Mouse (Mus musculus) CD4-positive, CD25-positive, alpha-beta regulatory T cell, adult 4 months (primary cell): Measurements from ENCODE around the gene Irak3. TPM values are rescaled to one million over a fixed set of nuclear protein-coding genes. Genes with fewer than 3 reads are reported as not detected.
A peak's percentile ranks its signal among the peaks of the same experiment; 100 is the strongest.
"Not testable (repeated sequence)": the region's sequence is repeated elsewhere in the genome, so short reads cannot be mapped to it uniquely, and the experiment has no call there.

ENCODE experiments used
- ATAC-seq: one replicate; pipeline ENCODE4 v1.8.0; 2017
- polyA plus RNA-seq, 2 experiments: library from polyadenylated mRNA; unstranded; fragments of 100-300 nt; shearing (Covaris generic); gene quantifications; one replicate each; pipeline ENCODE4 v1.2.1; 2017

The Irak3 gene
- polyA plus RNA-seq = 1 to 10 TPM; 3.9 to 4.5 TPM

DNA sequence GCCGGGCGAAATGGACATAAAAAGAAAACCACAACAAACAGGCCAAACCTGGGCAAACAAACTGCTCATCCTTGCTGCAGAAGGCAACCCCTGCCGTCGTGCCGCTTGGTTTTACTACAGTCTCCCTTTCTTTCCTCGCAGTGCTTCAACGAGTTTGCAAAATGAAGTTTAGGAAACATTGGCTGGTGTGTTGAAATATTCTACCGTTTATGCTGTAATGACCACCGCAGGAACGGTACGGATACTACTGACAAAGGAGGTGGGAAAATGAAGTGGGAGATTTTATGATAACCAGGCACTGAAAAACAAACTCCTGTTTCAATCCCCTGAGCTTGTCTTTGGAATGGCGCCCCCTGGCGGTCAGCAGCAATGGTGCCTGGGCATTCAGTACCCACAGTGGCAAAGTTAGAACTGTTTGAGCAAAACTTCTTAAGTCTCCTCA, at the start of gene Irak3:
Gene Irak3, minus strand, starts transcription at position 170 of the 442 bp plus-strand sequence.
- peak; percentile 74 for ATAC-seq

DNA sequence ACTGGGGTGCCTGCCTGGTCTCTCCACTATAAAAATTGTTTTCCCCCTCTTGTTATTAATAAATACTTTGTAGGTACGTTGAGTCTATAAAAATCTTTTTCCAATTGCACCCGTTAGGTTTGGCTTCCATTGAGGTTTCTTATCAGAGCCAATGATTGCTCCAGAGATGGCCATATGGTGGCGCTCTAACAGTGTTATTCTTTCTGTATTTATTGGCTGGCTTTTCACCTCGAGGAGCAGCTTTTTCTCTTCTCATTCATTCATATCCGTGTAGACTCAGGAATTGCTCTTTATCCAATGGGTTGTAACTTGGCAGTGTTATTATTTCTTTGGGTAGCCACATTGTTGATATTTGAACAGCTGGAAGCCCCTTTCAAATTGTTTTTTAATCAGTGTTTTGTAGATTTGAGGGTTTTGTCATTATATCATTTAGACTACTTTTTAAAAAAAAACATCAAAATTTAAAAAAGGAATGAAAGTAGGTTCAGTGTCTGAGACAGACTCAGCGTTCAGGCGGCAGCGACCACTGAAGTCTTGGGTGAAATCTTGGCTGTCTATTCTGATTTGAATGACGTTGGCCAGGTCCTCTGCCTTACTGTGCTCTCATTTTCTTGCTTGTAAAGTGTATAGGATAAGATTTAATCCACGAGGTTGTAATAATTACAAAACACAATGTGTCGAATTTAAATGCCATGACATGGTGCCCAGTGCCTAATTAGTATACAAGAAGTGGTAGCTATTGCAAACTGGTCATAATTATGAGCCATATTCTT, 49.2 kb upstream of the Irak3 start:
- no peak for ATAC-seq

DNA sequence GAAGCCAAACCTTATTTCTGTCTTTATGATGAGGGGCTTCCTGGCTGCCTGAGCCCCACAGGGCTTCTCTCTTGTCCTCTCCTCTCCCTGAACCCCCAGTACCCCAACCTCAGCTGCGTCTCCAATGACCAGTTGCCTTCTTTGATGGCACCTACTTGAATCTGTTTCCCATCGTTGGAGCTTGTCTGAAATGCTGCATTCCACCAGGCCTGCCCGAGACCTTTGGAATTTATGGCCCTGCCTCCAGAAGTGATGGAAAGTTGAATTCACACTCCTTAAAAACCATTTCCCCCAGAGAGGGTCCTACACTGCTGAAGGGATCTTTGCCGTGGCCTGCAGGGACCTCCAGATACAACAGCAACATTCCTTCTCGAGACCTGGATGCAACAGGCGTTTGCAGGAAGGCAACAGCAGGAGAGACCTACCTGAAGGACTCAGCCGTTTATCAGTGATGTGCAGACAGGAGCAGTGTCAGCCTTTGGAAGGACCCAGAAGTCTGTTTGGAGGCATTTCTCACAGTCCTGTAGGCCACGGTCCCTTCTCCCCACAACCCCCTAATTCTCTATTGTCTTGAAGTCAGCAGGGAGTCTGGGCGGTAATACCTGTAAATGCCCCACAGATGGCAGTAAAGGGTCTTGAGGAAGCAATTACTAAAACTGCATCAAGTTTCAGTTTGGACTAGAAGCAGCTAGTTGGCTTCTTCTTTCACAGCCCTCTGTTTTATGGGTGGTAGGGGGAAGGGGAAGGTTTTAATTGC, 45.2 kb upstream of the Irak3 start:
- ATAC-seq = peak; percentile 99

DNA sequence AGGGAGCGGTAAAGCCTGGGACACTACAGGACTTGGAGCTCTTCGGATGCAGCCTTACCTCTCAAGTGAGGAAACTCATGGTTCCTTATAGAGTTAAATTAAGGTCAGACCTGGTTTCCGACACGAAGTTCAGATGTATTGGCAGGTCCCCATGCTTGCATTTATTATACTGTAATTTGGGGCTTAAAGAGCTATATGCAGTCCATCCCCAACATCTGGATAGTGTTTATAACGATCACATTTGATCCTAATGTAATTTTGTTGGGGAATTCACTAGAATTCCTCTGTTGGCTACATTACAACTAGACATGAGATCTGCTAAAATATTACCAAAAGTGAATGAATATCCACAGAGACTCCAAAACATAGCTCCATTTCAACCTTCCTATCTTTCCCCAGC, 43.8 kb upstream of the Irak3 start:
- ATAC-seq = no peak

DNA sequence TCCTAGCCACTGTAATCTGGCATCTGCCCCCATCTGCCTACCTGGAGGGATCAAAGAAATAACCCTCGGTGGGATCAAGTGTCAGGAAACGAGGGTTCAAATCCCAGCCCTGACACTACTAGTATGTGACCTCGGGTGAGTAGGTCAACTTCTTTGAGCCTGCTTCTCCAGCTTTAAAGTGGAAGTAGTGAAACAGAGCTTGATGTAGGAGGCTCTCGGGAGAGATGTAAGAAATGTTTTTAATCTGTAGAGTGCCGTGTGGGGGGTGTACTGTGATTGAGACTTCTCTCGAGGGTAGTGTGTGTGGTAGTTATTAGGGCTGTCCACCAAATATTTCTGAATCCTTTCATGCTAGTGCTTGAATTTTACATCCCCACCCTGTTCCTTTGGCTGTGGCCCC, 40.5 kb upstream of the Irak3 start:
- ATAC-seq = no peak

DNA sequence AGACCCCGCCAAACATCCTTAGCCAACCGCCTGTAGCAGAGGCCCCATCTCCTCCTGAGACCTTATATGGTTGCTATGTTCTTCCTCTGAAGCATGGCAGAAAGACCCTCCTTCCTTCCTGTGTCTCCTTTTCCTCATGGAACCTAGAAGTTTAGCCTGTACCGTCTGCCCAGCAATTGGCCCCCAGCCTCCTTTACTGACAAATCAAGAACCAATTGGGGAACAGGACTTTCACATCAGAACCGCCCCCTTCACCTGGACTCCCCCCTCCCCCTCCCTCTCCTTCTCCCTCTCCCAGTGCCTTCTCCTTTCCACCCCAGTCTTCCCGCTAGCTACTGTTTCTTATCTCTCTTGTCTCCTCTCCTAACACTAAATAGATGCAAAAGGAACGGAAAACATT, 37.5 kb upstream of the Irak3 start:
- no peak for ATAC-seq

DNA sequence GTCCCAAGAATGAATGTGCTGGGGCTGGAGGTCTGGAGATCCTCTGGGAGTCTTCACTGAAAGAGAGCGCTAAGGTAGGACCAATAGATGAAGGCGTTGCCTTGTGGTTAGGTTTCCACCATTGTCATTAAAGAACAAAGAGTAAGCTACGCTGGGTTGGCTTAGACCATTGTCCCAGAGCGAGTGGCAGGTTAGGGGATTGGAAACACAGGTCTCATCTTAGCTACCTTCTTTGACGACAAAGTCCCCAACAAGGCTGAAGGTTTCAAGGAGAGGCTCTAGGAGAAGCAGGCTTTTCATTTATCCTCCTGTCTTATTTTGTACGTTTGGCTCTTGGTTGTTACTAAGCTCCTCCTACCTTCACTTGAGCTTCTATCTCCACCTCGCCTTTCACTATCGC, 36.3 kb upstream of the Irak3 start:
- no peak for ATAC-seq

DNA sequence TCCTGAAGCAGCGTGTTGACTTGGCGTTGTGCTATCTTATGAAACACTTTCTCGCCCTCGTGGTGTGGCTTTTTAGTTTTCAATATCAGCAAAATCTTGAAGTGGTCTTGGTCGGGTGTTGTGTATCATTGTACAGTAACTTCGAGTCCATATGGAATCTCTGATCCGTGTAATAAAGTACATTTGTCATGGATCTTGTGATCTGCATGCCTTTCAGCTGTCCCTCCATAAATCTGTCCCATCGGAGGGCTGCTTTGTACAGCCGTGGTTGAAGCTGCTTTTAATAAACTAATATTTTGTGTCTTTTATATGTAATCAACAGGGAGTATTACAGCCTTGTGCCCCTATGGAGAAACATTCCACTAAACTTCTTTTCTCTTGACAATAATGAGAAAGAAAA, 34.9 kb upstream of the Irak3 start:
- no peak for ATAC-seq

DNA sequence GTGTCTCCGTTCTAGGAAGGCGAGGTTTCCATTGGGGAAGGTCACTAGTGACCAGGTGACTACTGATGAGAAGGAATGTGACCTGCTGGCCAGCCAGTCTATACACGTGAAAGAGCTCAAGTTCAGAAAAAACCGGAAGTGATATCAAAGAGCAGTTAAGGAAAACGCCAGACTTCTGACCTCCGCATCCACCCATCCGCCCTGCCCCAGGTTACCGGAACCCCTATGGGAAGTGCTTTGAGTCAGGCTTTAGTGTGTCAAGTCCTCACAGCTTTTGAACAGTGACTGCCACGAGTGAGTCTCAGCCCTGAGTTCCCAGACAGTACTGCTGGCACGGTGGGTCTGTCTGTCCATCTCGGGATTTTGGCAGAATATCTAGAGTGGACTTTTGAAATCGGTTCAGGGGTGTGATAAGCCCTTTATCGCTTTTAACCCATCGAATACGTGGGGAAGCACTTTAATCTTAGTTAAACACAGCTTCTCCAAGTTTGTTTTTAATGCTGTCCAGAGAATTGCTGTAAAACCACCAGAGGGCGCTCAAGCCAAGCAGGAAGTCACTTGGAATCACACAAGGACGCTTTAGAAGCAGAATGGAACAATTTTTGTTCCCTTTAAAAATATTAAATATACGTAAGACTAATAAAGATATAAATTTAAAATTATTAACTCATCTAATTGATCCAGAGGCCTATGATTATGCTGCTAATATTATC, 31.9 kb upstream of the Irak3 start:
- peak; percentile 58 for ATAC-seq

DNA sequence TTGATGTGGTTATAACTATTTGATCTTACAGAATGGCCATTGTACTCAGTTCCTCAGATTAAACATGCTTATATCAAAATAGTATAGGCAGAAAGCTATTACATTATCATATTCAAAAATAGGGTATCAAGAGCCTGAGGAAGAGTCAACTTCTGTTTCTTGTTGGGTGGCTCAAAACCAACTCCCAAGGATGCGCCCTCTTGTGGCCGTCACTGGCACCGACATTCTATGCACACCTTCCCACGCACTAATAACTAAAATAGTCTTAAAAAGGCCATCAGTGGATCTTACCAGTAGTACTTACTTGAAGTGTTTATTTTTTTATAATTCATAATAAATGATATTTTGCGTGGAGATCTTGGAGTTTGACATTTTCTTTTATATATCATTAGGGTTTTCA, 29.8 kb upstream of the Irak3 start:
- ATAC-seq = peak; percentile 50

DNA sequence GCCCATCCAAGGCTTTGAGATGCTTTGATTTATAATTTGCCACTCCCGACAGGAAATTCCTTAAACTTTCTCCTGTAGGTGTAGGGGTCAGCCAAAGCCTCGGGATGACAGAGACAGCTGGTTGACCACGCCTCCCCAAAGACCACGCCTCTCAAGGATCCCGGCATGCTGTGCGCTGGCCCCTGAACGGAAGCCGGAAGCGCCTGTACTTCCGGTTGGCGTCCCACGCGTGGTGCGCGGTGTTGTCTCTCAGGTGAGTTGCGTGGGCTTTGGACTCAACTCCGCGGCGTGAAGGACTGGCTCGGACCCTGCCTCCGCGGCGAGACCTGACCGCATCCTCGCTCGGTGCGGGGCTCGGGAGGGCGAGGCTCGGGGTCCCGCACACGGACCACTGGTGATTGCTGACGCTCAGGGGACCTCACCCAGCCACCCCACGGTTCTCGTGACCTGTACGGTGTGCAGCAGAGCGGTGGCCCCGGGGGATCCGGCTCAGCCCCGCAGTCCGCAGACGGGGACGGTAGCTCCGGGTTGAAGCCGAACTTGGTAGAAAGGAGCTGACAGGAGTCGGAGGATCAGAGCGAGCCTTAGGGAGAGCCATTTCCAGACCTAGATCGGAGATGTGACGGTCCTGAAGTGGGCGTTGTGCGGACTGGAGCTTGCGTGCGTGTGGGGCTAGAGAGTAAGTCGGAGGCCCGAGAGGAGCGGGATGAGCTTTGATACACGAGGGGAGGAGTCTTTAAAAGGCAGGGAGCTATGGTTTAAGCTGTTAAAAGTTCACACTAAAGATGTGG, 25.1 kb upstream of the Irak3 start, which contains the start of gene Llph:
Gene Llph, plus strand, starts transcription at position 200 of the 791 bp plus-strand sequence.
- ATAC-seq = peak; percentile 94

DNA sequence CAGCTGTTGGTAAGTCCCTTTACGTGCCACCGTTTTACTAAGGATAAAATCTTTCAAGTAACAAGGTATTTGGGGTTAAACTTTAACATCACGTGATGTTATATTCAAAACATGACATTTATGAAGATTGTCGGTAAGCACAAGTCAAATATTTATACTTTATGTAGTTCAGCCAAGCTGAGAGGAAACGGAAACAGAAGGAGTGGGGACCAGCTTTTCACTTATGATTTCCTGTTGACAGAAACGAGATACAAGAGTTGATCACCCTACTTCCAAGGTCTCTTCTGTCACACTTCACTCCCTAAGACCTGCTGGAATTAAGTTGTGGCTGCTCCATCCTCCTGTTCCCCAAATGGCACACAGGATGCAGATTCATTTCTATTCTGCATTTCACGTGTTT, 18.8 kb upstream of the Irak3 start:
- ATAC-seq = peak; percentile 90

DNA sequence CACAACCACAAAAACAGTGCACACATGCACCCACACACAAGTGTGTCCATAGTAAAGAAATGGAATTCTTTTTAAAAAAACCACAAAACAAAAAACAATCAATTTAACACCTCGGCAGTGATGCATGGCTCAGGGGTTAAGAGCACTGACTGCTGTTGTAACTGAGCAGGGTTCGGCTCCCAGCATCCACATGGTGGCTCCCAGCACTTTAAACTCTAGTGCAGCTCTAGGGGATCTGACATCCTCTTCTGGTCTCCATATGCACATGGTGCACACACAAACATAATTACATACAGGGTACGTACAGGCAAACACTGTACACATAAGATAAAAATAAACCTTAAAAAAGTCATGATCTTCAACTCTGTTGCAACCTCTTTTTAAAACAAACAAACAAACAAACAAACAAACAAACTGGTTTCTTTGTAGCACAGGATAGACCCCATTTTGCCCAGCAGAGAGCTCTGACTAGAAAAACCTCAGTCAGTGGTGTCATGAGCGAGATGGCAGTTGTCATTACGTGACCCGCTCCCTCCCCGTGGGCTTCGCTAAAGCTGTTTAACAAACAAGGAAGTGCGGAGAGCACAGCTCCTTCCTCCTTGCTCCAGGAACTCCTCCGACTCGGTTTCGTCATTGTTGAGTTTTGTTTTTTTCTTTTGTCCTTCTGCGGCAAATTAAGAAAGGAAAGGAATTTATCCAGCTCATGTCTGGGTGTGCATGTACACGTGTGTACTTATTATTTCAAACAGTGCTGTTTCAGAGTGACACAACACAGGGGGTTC, 17.8 kb upstream of the Irak3 start:
- ATAC-seq = peak; percentile 46

DNA sequence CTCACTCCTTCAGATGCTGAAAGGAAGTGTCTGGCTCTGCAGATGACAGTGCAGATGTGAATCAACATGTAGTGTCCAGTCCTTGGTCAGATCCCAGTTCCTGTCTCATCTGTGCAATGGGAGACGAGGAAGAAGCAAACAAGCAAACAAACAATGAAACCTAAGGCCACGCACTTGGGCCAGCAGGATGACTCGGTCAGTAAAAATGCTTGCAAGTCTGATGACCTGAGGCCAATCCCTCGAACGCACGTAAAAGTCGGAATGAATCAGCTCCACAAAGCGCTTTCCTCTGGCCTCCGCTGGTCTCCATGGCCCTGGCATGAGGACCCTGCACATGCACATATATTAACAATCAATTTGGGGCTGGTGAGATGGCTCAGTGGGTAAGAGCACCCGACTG, 17.1 kb upstream of the Irak3 start:
- no peak for ATAC-seq

DNA sequence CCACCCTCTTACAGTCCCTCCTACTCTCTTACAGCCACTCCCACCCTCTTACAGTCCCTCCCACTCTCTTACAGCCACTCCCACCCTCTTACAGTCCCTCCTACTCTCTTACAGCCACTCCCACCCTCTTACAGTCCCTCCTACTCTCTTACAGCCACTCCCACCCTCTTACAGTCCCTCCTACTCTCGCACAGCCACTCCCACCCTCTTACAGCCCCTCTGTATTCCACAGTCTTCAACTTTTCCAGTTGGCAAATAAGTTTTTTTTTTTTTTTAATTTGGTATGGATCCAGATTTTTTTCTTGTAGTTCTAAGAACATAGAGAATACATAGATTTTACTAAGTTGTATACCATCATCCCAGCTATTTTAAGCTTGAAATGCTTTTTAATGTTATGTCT, 15.2 kb upstream of the Irak3 start:
- not testable (repeated sequence) for ATAC-seq

DNA sequence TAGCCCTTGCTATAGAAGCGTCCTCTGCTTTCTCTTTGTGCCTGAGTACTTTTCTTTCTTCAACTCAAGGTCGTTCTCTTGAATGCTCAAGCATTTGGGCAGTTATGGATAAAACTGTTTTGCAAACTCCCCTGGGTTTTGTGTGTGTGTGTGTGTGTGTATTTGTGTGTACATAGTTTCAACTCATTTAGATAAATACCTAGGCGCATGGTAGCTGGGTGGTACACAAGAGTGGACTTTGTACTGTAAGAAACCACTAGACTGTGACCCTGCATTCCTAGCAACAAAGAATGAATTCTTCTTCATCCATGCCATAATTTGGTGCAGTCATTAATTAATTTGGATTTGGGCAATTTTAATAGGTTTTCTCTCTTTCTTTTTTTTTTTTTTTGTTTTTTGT, 8.2 kb upstream of the Irak3 start:
- ATAC-seq = no peak

DNA sequence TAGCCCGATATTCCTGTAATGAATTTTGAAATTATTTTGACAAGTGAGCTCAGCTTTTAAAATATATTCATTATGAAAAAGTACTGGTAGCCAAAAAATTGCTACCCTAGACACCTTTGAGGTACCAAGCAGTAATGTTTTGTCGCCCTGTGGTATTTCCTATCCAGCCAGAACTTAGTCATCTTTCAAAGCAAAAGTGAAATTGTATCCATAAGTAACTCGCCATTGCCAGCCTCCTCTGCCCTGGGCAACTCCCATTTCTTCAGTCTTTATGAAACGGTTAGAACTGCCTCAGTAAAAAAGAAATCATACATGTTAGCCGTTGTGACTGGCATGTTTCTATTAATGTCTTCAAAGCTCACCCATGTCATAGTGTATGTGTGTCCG, 7.6 kb upstream of the Irak3 start:
- ATAC-seq = peak; percentile 82

DNA sequence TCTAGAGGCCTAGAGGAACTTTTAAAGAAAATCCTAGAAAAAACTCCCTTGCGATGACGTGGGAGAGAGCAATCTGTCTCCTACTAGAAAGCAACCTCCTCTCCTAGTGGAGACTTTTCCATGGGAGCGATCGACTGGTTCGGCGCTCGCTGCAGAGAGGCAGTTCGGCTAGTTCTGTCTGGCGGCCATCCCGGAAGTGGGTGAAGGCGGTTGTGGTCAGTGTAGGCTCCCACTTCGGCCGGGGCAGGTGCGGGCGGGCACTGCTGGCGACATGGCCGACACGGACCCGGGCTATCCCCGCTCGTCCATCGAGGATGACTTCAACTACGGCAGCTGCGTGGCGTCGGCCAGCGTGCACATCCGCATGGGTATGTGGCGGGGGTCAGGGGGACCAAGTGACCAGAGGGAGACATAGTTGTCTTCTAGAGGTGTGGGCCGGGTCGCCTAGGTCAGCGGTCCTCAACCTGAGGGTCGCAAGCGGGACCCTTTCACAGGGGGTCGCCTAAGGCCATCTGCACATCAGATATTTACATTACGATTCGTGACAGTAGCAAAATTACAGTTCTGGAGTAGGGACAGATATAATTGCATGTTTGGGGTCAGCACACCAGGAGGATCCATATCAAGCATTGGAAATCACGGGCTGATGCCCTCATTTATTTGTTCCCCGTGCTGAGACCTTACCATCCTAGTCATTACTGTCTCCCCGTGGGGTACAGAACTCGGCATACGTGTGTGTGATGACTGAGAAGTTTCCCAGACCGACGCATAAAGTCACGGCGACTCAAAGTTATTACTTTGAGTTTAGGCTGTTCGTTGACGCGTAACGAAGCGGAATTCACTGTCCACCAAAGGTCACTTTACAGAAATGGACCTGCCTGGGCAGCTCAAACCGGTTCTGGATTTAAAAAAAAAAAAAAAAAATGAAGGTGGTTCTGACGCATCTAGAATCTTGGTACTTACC, 6.9 kb upstream of the Irak3 start:
- ATAC-seq = peak; percentile 64

DNA sequence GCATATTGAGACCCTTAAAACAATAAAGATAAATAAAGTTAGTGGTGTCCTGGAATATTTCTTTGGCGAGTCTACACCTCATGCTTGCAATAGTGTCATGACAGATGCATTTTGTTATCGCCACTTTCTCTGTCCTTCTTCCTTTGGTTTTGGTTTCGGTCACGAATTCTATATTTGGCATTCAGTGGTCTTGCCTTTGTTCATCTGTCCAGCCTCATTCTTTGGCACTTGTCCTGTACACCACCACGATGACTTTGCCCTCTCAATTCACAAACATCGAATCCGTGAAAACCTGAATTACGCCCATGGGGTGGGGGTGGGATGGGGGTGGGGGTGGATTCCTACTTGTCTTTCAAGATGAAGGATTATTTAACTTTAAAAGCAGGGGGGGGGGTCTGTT, 6.1 kb upstream of the Irak3 start:
- ATAC-seq = no peak

DNA sequence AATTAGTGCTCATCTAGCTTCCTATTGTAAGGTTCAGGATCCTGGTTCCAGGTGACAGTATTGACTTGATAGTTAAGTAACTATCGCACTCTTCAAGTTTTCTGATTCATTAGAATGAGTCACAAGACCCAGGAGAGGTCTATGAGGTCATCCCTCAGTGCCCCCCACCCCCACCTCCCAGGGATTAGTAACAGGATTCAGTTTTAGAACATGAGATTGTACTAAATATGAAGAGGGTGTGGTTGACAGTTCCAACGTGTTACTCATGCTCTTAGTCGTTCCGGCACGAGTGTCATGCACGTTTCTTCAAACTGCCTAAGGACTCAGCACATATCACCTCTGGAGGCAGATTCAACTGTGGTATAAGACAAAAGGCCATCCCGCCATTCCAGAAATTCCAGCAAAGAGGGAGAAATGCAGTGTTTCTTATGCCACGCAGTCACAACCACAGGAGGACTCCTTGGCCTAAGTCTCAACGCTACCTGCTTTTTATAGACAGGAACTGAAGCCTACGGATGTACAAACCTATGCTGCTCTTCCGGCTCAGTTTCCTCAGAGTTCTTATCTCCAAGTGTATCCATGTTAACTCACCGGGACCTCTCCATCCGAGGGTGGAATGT, 2.8 kb upstream of the Irak3 start:
- no peak for ATAC-seq
